Mouse (Mus musculus) heart, adult 8-10 months (tissue): ENCODE results near the gene Tmem131. TPM values are rescaled to one million over a fixed set of nuclear protein-coding genes. Genes with fewer than 3 reads are reported as not detected.
"Not testable (repeated sequence)": the region's sequence is repeated elsewhere in the genome, so short reads cannot be mapped to it uniquely, and the experiment has no call there.

Source experiments
- DNase-seq: peaks from one replicate; pipeline ENCODE4 v3.0.0; 2022; ENCODE audit warnings: low spot score
- total RNA-seq, 4 experiments: library from RNA; stranded (reverse); gene quantifications; 2 replicates each; pipeline ENCODE4 v1.2.4; 2022

Gene Tmem131
- total RNA-seq, 4 experiments from 2014 or later: 23.0 to 31.0 (median 28.3) TPM

DNA sequence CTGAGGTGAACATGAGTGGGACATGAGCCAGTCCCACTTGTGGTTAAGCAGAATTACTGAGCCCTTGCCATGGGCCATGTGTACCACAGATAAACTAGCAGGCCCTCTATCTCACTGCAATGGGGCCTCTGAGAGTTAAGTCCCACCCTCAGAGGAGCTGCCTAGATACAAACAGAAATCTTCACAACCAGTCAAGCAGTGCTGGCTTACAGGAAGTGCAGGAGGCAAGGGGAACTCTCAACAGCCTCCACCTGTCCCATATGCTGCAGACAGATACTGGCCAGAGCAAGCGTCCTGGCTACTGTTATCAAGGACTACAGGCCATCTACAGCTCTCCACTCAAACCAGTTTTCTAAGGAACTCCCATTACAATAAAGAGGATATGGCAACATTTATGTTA, 23.7 kb downstream of the Tmem131 start:
- peak; percentile 25 for DNase-seq

- DNase-seq: no peak
Measured at GRCm38 (mm10) chr1:36917423-36917822, 26.0 kb downstream of the Tmem131 start.

DNA sequence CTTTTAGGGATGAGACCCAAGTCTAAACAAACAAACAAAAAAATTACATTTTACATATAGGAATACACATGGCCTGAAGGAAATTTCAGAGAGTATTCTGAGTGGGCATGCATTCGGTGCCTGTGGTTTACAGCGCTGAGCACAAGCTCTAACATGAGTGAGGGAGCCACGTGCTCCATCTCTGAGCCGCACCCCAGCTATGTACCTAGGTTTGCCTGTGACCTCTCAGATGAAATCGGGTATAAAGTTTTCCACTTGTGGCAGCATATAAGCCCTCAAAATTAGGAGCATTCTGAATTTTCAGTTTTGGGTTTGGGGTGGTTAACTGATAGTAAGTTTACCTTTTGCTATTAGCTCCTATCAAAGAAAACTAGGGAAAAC, 28.3 kb downstream of the Tmem131 start:
- no peak for DNase-seq

- peak; percentile 85 for DNase-seq
Measured at GRCm38 (mm10) chr1:36914455-36915199, 28.8 kb downstream of the Tmem131 start.

DNA sequence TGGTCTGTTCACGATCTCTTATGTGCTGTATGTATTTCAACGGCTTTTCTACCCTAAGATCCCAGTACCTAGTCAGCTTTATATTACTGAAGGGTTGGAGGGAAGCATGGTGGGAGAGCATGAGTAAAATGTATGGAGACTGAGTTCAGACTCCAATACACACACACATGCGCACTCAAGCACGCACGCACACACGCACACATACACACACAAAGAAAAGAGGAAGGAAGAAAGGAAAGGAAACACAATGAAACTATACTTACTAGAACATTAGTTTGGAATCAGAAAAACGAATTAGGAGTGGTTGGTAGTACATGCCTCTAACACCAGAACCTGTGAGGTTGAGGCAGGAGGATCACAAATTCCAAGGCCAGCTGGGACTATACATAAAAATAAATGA, 29.7 kb downstream of the Tmem131 start:
- no peak for DNase-seq

DNA sequence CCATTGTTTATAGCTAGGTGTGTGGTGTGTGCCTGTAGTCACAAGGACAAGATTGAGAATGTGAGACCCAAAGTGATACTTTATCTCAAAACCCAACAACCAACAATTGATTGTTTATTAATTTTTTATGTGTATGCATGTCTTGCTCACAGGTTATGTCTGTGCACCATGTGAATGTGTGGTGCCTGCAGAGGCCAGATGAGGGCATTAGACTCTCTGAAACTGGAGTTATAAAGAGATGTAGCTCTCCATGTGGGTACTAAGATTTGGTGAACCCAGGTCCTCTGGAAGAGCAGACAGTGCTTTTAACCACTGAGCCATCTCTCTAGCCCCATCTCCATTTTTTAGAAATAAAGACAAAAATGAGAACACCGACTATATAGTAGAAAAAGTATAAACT, 31.2 kb downstream of the Tmem131 start:
- no peak for DNase-seq

GRCm38 (mm10) chr1:36911603-36912002, 31.9 kb downstream of the Tmem131 start:
- no peak for DNase-seq

GRCm38 (mm10) chr1:36910397-36910796, 33.1 kb downstream of the Tmem131 start:
- no peak for DNase-seq

- not testable (repeated sequence) for DNase-seq
Measured at GRCm38 (mm10) chr1:36909965-36910364, 33.5 kb downstream of the Tmem131 start.

DNA sequence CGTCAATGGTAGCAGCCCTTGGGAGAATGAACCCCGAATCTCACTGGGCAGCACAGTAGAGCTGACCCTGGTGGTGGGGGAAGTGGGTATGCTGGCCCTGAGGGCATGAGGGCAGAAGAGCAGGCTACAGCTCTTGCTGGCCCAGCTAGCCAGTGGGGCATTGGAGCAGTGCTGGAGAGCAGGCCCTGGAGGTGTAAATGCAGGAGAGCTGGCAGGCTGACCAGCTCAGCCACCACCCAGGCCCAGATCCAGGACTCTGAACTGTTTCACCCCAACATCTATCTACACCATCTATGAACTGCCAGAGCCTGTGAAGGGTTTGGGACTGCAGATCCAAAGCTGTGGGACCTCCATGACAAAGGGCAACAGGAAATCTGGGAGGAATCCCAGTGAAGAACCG, 38.2 kb downstream of the Tmem131 start:
- DNase-seq: no peak

- no peak for DNase-seq
Measured at GRCm38 (mm10) chr1:36904489-36904888, 39.0 kb downstream of the Tmem131 start.

DNA sequence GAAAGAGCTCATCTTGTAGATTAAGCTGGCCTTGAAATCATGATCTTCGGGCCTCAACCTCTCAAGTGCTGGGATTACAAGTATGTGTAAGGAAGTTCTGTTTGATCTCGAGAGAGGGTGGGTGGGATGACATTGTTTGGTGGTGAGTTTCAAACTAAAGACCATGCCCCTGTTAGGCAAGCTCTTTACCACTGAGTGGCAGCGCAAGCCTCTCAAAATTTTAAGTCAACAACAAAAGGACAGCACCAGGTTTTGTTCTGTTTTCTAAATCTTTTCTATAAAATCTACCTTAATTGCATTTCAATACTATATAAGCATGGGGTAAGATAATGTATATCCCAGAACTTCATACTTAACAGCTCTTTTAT, 39.4 kb downstream of the Tmem131 start:
- DNase-seq: no peak

- DNase-seq: no peak
Measured at GRCm38 (mm10) chr1:36903376-36904083, 39.9 kb downstream of the Tmem131 start.

DNA sequence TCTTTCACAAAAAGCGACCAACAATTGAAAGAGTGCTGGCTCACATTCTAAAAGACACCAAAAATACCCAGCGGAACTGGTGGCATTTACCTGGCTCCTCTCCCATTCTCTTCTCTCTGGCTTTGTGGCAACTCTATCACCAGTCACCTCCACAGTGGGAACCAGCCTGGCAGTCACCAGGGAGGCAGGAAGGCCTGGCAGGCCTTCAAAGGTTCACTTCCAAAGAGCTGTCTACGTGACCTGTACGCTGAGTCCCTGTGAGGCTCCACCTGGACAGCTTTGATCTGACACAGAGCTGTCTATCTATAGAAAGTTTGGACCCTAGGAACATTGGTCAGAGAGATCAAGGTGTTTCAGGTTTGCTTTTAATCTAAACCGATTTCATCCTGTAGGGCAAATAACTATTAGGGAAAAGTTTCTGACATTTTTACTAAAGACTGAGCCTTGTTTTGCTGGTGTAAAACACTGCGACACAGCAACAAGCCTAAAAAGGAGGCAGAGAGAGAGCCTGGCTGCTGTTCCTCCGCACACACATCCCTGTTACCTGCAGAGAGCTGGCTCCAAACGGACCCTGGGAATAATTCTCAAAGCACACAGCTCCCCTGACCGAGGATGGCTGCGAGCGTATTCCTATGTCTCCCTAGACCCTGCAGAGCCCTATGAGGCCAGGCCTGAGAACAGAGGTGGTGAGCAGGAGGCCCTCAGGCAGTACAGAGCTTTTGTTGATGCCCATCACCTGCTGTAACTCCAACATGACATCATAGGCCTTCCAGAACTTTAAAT, 40.7 kb downstream of the Tmem131 start:
- DNase-seq: peak; percentile 40

DNA sequence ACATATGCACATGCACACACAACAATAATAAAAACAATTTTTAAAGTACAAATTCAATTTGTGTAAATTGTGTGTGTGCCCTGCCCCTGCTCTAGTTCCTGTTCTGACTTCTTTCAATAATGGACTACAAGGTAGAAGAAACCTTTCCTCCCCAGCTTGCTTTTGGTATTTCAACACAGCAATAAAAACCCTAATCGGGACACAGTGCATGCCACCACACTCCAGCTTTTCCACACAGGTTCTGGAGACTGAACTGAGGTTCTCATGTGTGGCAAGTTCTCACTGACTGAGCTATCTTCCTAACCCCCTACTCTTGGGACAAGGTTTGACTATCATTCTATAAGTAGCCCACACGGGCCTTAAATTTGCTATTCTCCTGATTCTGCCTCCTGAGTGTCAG, 43.8 kb downstream of the Tmem131 start:
- no peak for DNase-seq

- no peak for DNase-seq
Measured at GRCm38 (mm10) chr1:36896423-36896822, 47.0 kb downstream of the Tmem131 start.

DNA sequence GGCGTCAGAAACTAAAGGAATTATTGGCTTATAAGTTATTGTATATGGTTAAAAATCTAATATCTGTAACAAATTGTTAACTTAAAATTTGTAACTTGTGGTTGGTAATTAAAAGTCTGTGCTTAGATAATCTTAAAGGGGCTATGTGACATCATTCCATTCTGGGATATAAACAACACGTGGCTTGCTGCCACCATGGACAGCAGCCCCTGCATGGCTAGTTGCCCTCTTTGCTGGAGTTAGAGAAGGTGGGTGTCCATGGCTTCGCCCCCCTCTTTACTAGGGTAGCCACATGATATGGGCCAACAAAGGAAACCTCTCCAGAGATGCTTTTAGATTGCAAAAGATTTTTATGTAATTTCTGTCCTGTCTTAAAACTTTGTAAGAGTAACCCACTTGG, 48.0 kb downstream of the Tmem131 start:
- DNase-seq: no peak

- DNase-seq: no peak
Measured at GRCm38 (mm10) chr1:36894136-36894535, 49.3 kb downstream of the Tmem131 start.

DNA sequence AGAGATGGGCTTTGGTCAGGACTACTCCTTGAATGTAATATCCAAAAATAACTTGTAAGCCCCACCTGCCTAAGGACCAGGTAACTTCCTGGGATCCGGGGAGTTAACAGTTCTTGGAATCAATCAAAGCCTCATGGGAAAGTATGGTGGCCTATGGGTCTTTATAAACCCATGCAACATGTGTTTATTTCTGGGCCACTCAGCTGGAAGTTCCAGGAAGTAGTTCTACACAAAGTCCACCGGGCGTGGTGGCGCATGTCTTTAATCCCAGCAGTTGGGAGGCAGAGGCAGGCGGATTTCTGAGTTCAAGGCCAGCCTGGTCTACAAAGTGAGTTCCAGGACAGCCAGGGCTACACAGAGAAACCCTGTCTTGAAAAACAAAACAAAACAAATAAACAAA, 49.7 kb downstream of the Tmem131 start:
- not testable (repeated sequence) for DNase-seq

DNA sequence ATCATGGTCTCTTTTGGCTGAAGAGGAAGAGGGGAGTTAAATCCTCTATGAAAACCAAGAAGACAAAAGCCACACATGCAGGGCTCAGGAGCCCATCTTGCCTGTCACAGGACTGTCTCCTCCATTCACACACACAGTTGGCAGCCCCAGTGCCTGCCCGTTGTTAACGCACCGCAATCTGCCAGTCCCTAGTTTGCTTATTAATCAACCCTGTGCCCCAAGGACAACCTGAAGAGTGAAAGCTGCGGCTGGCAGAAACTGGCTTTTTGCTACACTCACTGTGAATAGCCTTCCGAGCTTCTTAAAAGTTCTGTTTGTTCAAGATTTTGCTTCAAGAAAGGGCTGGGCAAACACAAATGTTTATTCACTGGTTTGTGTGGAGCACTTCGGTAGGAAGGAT, 50.3 kb downstream of the Tmem131 start:
- DNase-seq: no peak

DNA sequence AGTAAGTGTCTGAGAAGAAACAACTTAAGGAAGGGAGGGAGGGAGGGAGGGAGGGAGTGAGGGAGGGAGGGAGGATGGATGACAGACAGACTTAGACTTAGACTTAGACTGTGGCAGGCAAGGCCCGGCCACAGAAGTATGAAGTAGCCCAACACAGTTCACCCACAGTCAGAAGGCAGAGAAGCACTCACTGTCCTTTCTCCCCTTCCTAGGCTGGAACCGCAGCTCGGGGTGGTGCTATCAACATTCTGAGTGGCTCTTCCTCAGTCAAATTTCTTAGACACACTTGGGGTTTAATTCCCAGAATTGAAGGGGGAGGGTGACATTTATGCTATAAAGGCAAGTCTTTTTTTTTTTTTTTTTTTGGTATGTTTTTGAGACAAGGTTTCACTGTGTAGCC, 51.0 kb downstream of the Tmem131 start:
- no peak for DNase-seq

DNA sequence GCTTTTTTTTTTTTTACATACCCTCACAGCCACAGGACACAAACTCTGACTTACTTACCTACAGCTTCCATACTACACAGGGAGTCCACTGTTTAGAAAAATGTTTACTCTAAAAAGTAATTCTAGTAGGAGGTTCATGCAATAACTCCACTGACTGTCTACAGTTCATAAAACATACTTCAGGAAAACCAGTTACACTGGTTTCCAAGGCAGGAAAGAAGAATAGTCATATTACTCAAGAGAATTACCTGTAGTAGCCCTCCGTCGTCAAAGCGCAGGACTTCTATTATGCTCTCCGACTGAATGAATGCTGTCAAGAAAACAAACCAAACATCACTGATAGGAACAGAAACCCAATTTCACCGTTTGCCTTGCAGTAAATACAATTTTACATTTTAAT, 54.5 kb downstream of the Tmem131 start:
- no peak for DNase-seq

DNA sequence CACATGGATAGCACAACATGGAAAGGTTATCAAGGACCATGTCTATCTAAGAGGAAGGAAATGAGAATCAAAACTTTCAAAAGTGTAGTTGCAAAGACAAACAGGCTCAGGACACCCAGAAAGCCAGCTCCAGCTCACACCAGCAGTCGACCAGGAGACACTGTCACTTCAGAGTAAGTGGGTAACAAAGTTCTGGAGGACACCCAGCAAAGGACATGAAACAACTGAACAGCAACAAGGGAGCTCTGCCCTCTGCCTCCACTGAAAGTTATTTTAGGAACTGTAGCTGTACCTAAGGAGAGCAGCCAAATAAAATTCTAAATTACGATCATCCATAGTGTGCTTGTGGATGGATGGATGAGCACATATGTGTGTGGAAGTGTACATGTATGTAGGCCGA, 56.3 kb downstream of the Tmem131 start:
- DNase-seq: peak; percentile 41
